Mouse (Mus musculus): ENCODE measurements around the gene Dand5. TPM values are rescaled to one million over a fixed set of nuclear protein-coding genes. Genes with fewer than 3 reads are reported as not detected.
"Not testable (repeated sequence)": the region's sequence is repeated elsewhere in the genome, so short reads cannot be mapped to it uniquely, and the experiment has no call there.

Dand5 gene
- total and polyA plus RNA-seq, 2 experiments: 1.8 to 2.0 TPM

DNA sequence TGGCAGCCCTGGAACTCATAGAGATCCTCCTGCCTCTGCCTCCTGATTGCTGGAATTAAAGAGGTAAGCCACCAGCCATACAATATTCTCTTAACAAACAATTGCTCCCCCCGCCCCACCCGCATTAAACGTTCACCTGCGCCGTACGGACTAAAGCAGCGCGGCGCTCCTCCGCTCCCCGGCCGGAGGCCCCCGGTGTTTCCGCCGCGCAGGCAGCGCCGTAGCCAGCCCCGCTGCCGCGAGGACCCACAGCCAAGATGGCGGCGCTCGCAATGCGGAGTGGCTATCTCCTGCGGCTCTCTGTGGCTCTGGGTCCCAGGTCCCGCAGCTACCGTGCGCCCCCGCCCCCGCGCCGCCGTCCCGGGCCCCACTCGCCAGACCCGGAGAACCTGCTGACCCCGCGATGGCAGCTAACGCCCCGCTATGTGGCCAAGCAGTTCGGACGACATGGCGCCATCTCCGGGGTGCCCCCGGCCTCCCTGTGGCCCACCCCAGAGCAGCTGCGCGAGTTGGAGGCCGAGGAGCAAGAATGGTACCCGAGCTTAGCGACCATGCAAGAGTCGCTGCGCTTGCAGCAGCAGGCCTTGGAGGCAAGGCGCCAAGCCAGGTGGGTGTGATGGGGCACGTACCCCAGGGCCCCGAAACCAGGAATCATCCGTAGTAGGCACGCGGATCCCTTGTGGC lies 9.6 kb upstream of the Dand5 start:
- peaks cover 8% of the 10 kb centered on the region; the same call in 1 of the 2 replicates for H3K79me2 ChIP-seq (ENCODE audit: control insufficient read depth, insufficient read depth, low read length)
- WGBS: under 1% methylated on average over 57 of the region's 59 CpGs
- no peaks in the 10 kb centered on the region for H3K27me3 ChIP-seq (ENCODE audit: control insufficient read depth, insufficient read depth, low read length)
- H3K4me3 ChIP-seq (ENCODE audit: insufficient read depth, low read depth, low read length): peak overlapping the region; percentile 68
- peak overlapping the region; percentile 86 for H3K27ac ChIP-seq (replicated peaks; ENCODE audit: insufficient read depth, low read depth, low read length)
- DNase-seq (ENCODE audit: extremely low read depth, low read depth, low spot score): no peak
- H3K36me3 ChIP-seq (ENCODE audit: control insufficient read depth, insufficient read depth, low read length): peaks cover 16% of the 10 kb centered on the region; the same call in 1 of the 2 replicates
- peak overlapping the region; percentile 98 for H3K9ac ChIP-seq (ENCODE audit: low read depth, low read length)
- H3K4me1 ChIP-seq (ENCODE audit: control insufficient read depth, insufficient read depth, low read length): peaks cover 6% of the 10 kb centered on the region; the same call in 1 of the 2 replicates
- TF ChIP-seq CTCF (IDR thresholded peaks at IDR 0.05; ENCODE audit: low read depth, low read length): no peak
- TF ChIP-seq POLR2A (IDR thresholded peaks at IDR 0.05; ENCODE audit: extremely low read depth, insufficient read depth, low read length): peak; percentile 75; the same call in 1 of the 2 replicates

DNA sequence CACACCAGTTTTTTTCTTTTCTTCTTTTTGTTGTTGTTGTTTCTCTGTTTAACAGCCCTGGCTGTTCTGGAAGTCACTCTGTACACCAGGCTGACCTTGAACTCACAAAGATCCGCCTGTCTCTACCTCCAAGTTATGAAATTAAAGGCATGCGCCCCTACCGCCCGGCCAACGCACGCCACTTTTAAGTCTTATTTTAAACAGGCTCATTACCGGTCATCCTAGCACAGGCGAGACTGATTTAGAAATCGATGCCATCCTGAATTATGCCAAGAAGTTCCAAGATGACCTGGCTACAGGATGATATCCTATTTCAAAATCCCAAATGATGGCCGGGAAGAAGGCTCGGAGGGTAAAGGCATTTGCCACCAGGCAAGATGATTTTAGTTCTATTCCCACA lies 8.9 kb upstream of the Dand5 start, which contains the start of gene Gadd45gip1:
Gene Gadd45gip1 (plus strand): TSS at position 33 of the 400 bp plus-strand sequence.
- H3K4me3 ChIP-seq (ENCODE audit: insufficient read depth, low read depth, low read length): peak within 1 kb of the TSS; percentile 68
- peak within 1 kb of the TSS; percentile 86 for H3K27ac ChIP-seq (replicated peaks; ENCODE audit: insufficient read depth, low read depth, low read length)
- peaks cover 13% of the 10 kb centered on the region; the same call in 1 of the 2 replicates for H3K36me3 ChIP-seq (ENCODE audit: control insufficient read depth, insufficient read depth, low read length)
- no peaks in the 10 kb centered on the region for H3K27me3 ChIP-seq (ENCODE audit: control insufficient read depth, insufficient read depth, low read length)
- peaks cover 6% of the 10 kb centered on the region; the same call in 1 of the 2 replicates for H3K4me1 ChIP-seq (ENCODE audit: control insufficient read depth, insufficient read depth, low read length)
- TF ChIP-seq CTCF (IDR thresholded peaks at IDR 0.05; ENCODE audit: low read depth, low read length) (peak; percentile 64), POLR2A (IDR thresholded peaks at IDR 0.05; ENCODE audit: extremely low read depth, insufficient read depth, low read length) (no peak)
- peaks cover 8% of the 10 kb centered on the region; the same call in 1 of the 2 replicates for H3K79me2 ChIP-seq (ENCODE audit: control insufficient read depth, insufficient read depth, low read length)
- 8% methylated on average over 11 of the region's 11 CpGs for WGBS
- H3K9ac ChIP-seq (ENCODE audit: low read depth, low read length): peak within 1 kb of the TSS; percentile 98
- DNase-seq (ENCODE audit: extremely low read depth, low read depth, low spot score): peak; percentile 92

DNA sequence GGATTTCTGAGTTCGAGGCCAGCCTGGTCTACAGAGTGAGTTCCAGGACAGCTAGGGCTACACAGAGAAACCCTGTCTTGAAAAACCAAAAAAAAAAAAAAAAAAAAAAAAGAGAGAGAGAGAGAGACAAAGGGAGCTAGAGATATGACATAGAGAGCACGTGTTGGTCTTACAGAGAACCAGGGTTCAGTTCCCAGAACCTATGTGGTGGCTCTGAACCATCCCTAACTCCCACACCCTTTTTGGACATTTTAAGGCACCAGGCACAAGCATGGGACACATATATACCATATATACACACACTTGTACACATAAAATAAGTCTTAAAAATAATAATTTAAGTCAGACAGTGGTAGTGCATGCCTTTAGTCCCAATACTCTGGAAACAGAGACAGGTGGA lies 3.9 kb upstream of the Dand5 start:
- not testable (repeated sequence) for H3K27ac ChIP-seq (replicated peaks; ENCODE audit: insufficient read depth, low read depth, low read length); DNase-seq (ENCODE audit: extremely low read depth, low read depth, low spot score); H3K9ac ChIP-seq (ENCODE audit: low read depth, low read length); H3K4me1 ChIP-seq (ENCODE audit: control insufficient read depth, insufficient read depth, low read length); H3K79me2 ChIP-seq (ENCODE audit: control insufficient read depth, insufficient read depth, low read length); H3K27me3 ChIP-seq (ENCODE audit: control insufficient read depth, insufficient read depth, low read length); H3K4me3 ChIP-seq (ENCODE audit: insufficient read depth, low read depth, low read length); H3K36me3 ChIP-seq (ENCODE audit: control insufficient read depth, insufficient read depth, low read length)
- 92% methylated on average over 2 of the region's 2 CpGs for WGBS

DNA sequence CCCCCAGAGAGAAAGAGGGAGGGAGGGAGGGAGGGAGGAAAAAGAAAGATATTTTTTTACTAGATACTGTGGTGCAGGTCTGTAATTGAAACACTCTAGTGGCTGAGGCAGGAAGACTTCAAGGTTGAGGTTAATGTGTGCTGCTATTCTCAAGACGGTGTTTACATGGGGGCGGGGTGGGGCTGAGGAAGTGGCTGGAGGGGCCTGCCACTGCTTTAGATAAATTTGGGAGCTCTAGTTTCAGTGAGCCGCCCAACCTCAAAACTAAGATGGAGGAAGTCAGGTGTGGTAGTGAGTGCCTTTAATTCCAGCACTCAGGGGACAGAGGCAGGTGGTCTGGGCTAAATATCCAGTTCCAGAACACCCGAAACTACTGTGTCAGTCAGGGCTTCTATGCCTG lies 3.0 kb upstream of the Dand5 start:
- H3K36me3 ChIP-seq (ENCODE audit: control insufficient read depth, insufficient read depth, low read length): no peaks in the 10 kb centered on the region
- H3K4me1 ChIP-seq (ENCODE audit: control insufficient read depth, insufficient read depth, low read length): no peaks in the 10 kb centered on the region
- peaks cover 5% of the 10 kb centered on the region; the same call in 1 of the 2 replicates for H3K79me2 ChIP-seq (ENCODE audit: control insufficient read depth, insufficient read depth, low read length)
- 82% methylated on average over 4 of the region's 4 CpGs for WGBS
- DNase-seq (ENCODE audit: extremely low read depth, low read depth, low spot score): no peak
- H3K27ac ChIP-seq (replicated peaks; ENCODE audit: insufficient read depth, low read depth, low read length): no peak overlapping the region
- TF ChIP-seq CTCF (IDR thresholded peaks at IDR 0.05; ENCODE audit: low read depth, low read length): no peak
- no peak for TF ChIP-seq POLR2A (IDR thresholded peaks at IDR 0.05; ENCODE audit: extremely low read depth, insufficient read depth, low read length)
- no peak overlapping the region for H3K4me3 ChIP-seq (ENCODE audit: insufficient read depth, low read depth, low read length)
- H3K27me3 ChIP-seq (ENCODE audit: control insufficient read depth, insufficient read depth, low read length): no peaks in the 10 kb centered on the region
- H3K9ac ChIP-seq (ENCODE audit: low read depth, low read length): no peak overlapping the region

DNA sequence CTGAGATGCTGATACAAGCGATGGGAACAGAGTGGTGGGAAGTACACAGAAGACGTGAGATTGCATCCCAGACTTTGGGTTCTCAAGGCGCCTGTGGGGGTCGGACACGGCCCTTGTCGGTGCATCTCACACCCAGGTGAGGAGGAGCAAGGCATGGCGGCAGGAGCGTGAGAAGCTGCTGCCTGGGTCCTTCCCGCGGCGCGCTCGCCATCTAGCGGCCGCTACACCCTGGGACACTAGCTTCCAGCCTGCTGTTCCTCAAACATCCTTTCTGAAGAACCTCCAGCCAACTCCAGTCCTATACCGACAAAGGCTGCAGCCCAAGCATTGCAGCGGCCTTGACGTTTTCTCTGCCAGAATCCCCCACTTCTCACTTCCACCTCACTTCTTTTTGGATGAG lies 1.0 kb upstream of the Dand5 start:
- no peak for DNase-seq (ENCODE audit: extremely low read depth, low read depth, low spot score)
- 4% methylated on average over 18 of the region's 18 CpGs for WGBS
- Histone ChIP-seq H3K4me3 (ENCODE audit: insufficient read depth, low read depth, low read length) (no peak overlapping the region), H3K4me1 (ENCODE audit: control insufficient read depth, insufficient read depth, low read length) (no peaks in the 10 kb centered on the region), H3K9ac (ENCODE audit: low read depth, low read length) (no peak overlapping the region), H3K27ac (replicated peaks; ENCODE audit: insufficient read depth, low read depth, low read length) (no peak overlapping the region), H3K36me3 (ENCODE audit: control insufficient read depth, insufficient read depth, low read length) (no peaks in the 10 kb centered on the region), H3K27me3 (ENCODE audit: control insufficient read depth, insufficient read depth, low read length) (no peaks in the 10 kb centered on the region), H3K79me2 (ENCODE audit: control insufficient read depth, insufficient read depth, low read length) (peaks cover 3% of the 10 kb centered on the region; the same call in 1 of the 2 replicates)
- TF ChIP-seq CTCF (IDR thresholded peaks at IDR 0.05; ENCODE audit: low read depth, low read length) (peak; percentile 95), POLR2A (IDR thresholded peaks at IDR 0.05; ENCODE audit: extremely low read depth, insufficient read depth, low read length) (no peak)

DNA sequence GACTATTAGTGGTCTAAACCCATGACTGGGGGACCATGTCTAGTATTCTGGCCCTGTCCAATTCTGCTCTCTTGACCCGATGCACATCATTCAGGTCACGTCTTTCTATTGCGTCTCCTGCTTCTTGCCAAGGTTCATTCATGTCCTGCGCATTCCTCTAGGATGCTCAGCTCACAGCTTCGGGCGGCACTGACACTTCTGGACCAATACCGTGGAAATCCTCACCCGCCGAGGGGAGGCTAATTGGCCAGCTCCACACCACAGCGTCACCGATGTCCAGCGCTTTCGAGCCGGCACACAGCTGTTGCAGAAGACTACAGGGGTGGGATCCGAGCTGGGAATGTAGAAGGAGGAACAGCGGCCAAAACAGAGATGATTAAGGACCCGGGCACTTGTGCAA lies 6.5 kb downstream of the Dand5 start:
- Histone ChIP-seq H3K4me1 (ENCODE audit: control insufficient read depth, insufficient read depth, low read length) (0 out of 2 replicates have a peak, but pooled peaks cover under 1% of the 10 kb centered on the region), H3K4me3 (ENCODE audit: insufficient read depth, low read depth, low read length) (no peak overlapping the region), H3K36me3 (ENCODE audit: control insufficient read depth, insufficient read depth, low read length) (no peaks in the 10 kb centered on the region), H3K79me2 (ENCODE audit: control insufficient read depth, insufficient read depth, low read length) (no peaks in the 10 kb centered on the region), H3K27ac (replicated peaks; ENCODE audit: insufficient read depth, low read depth, low read length) (no peak overlapping the region), H3K9ac (ENCODE audit: low read depth, low read length) (no peak overlapping the region), H3K27me3 (ENCODE audit: control insufficient read depth, insufficient read depth, low read length) (no peaks in the 10 kb centered on the region)
- no peak for DNase-seq (ENCODE audit: extremely low read depth, low read depth, low spot score)
- WGBS: 79% methylated on average over 17 of the region's 17 CpGs
- TF ChIP-seq CTCF (IDR thresholded peaks at IDR 0.05; ENCODE audit: low read depth, low read length) (no peak), POLR2A (IDR thresholded peaks at IDR 0.05; ENCODE audit: extremely low read depth, insufficient read depth, low read length) (no peak)

All from liver, adult 2 months (tissue).